Mouse (Mus musculus): ENCODE results near the gene Arsg.

DNA sequence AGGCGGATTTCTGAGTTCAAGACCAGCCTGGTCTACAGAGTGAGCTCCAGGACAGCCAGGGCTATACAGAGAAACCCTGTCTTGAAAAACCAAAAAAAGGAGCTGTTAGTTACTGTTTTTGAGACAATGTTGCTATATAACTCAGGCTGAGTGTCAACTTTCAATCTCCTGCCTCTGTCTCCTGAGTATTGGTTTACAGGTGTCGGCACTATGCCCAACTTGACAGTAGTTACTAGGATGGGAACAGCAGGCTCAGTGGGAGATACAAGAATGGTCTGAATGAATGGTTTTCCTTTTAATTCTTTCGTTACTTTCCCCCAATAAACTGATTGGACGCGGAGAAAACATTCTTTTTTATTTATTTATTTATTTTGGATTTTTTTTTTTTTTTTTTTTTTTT lies 45.8 kb upstream of the Arsg start:
- TF ChIP-seq CTCF (IDR thresholded peaks at IDR 0.05; ENCODE audit: low read depth, low read length) (no peak), POLR2A (IDR thresholded peaks at IDR 0.05; ENCODE audit: insufficient read depth, low read length) (no peak)

Data from ES-Bruce4 (cell line).